Mouse (Mus musculus): Measurements from ENCODE around the gene Gm42791.
A peak's percentile ranks its signal among the peaks of the same experiment; 100 is the strongest.

The Gm42791 gene

GRCm38 (mm10) chr5:148951360-148951759 is 43.6 kb downstream of the Gm42791 start:
- no peak for DNase-seq

GRCm38 (mm10) chr5:148950064-148950463 is 44.9 kb downstream of the Gm42791 start:
- DNase-seq = peak; percentile 32 to 54

GRCm38 (mm10) chr5:148948577-148948976 is 46.4 kb downstream of the Gm42791 start:
- DNase-seq = no peak

GRCm38 (mm10) chr5:148947412-148947811 is 47.5 kb downstream of the Gm42791 start:
- DNase-seq = no peak

GRCm38 (mm10) chr5:148946787-148947186 is 48.2 kb downstream of the Gm42791 start:
- DNase-seq = peak in 1 of 2 experiments; percentile 30

GRCm38 (mm10) chr5:148945735-148946134 is 49.2 kb downstream of the Gm42791 start:
- no peak for DNase-seq

- DNase-seq = no peak
Observed at GRCm38 (mm10) chr5:148944024-148944423, 50.9 kb downstream of the Gm42791 start.

- no peak for DNase-seq
Observed at GRCm38 (mm10) chr5:148943444-148943843, 51.5 kb downstream of the Gm42791 start.

- DNase-seq = no peak
Observed at GRCm38 (mm10) chr5:148942957-148943356, 52.0 kb downstream of the Gm42791 start.

GRCm38 (mm10) chr5:148942305-148942704 is 52.6 kb downstream of the Gm42791 start:
- no peak for DNase-seq

- DNase-seq = no peak
Observed at GRCm38 (mm10) chr5:148941867-148942266, 53.1 kb downstream of the Gm42791 start.

GRCm38 (mm10) chr5:148939948-148940382 is 55.0 kb downstream of the Gm42791 start:
- peak in 1 of 2 experiments; percentile 46 for DNase-seq

GRCm38 (mm10) chr5:148936516-148936951 is 58.4 kb downstream of the Gm42791 start:
- no peak for DNase-seq

- no peak for DNase-seq
Observed at GRCm38 (mm10) chr5:148935871-148936270, 59.1 kb downstream of the Gm42791 start.

GRCm38 (mm10) chr5:148935071-148935821 is 59.7 kb downstream of the Gm42791 start:
- DNase-seq = no peak

GRCm38 (mm10) chr5:148934457-148934856 is 60.5 kb downstream of the Gm42791 start:
- DNase-seq = no peak

GRCm38 (mm10) chr5:148933767-148934166 is 61.2 kb downstream of the Gm42791 start:
- no peak for DNase-seq

GRCm38 (mm10) chr5:148931301-148931700 is 63.6 kb downstream of the Gm42791 start:
- DNase-seq = no peak

GRCm38 (mm10) chr5:148929116-148929449 is 65.9 kb downstream of the Gm42791 start, which contains the start of gene Katnal1:
Gene Katnal1 (minus strand): TSS chr5:148929320.
- no peak for DNase-seq

- DNase-seq = peak; percentile 95 to 96
Observed at GRCm38 (mm10) chr5:148928382-148929115, 66.4 kb downstream of the Gm42791 start.

GRCm38 (mm10) chr5:148927717-148928223 is 67.2 kb downstream of the Gm42791 start:
- DNase-seq = no peak

- no peak for DNase-seq
Observed at GRCm38 (mm10) chr5:148924586-148924985, 70.4 kb downstream of the Gm42791 start.

GRCm38 (mm10) chr5:148924051-148924450 is 70.9 kb downstream of the Gm42791 start:
- DNase-seq = no peak

- DNase-seq = no peak
Observed at GRCm38 (mm10) chr5:148923408-148923807, 71.5 kb downstream of the Gm42791 start.

All from lung, postnatal 4 days (tissue).